Mouse (Mus musculus) myocyte (in vitro differentiated cells): ENCODE results near the gene Pitpnb.

Source experiments
- CEBPB ChIP-seq: IDR thresholded peaks from 2 replicates; pipeline ENCODE4 v1.6.1; 2011; ENCODE audit warnings: mild to moderate bottlenecking, moderate library complexity; ENCODE audit not compliant: poor library complexity, insufficient read depth, severe bottlenecking
- E2F4 ChIP-seq: IDR thresholded peaks from one replicate; pipeline ENCODE4 v1.6.1; 2011; ENCODE audit warnings: mild to moderate bottlenecking, control low read depth, moderate library complexity; ENCODE audit not compliant: insufficient read depth
- MAX ChIP-seq: IDR thresholded peaks from one replicate; pipeline ENCODE4 v1.6.1; 2011; ENCODE audit warnings: low read depth, mild to moderate bottlenecking, control low read depth
- MYOD1 ChIP-seq, 3 experiments: IDR thresholded peaks; one replicate each; pipeline ENCODE4 v1.6.1; 2011; ENCODE audit warnings: control low read depth in 2 of 3, low read depth in 2 of 3, mild to moderate bottlenecking in 2 of 3, moderate library complexity in 1 of 3; ENCODE audit not compliant: insufficient read length in 2 of 3, control insufficient read depth in 1 of 3
- MYOG ChIP-seq, 3 experiments: IDR thresholded peaks; one replicate each; pipeline ENCODE4 v1.6.1; 2011; ENCODE audit warnings: control low read depth in 2 of 3, low read depth in 2 of 3, mild to moderate bottlenecking in 2 of 3; ENCODE audit not compliant: insufficient read length in 2 of 3, control insufficient read depth in 1 of 3, insufficient read depth in 1 of 3
- POLR2A ChIP-seq: IDR thresholded peaks from one replicate; pipeline ENCODE4 v1.6.1; 2011; ENCODE audit warnings: low read depth, mild to moderate bottlenecking, control low read depth, moderate library complexity; ENCODE audit not compliant: insufficient read length
- POLR2AphosphoS2 ChIP-seq: IDR thresholded peaks from one replicate; pipeline ENCODE4 v1.6.1; 2011; ENCODE audit warnings: low read depth, control low read depth; ENCODE audit not compliant: insufficient read length
- REST ChIP-seq: IDR thresholded peaks from one replicate; pipeline ENCODE4 v1.6.1; 2011; ENCODE audit warnings: mild to moderate bottlenecking, control low read depth, moderate library complexity; ENCODE audit not compliant: insufficient read depth, insufficient read length
- TCF12 ChIP-seq: IDR thresholded peaks from one replicate; pipeline ENCODE4 v1.6.1; 2011; ENCODE audit warnings: mild to moderate bottlenecking, control low read depth; ENCODE audit not compliant: poor library complexity, insufficient read depth, severe bottlenecking
- TCF3 ChIP-seq: IDR thresholded peaks from one replicate; pipeline ENCODE4 v1.6.1; 2011; ENCODE audit warnings: low read depth, control low read depth; ENCODE audit not compliant: insufficient read length
- USF1 ChIP-seq: IDR thresholded peaks from one replicate; pipeline ENCODE4 v1.6.1; 2011; ENCODE audit warnings: low read depth, mild to moderate bottlenecking, control low read depth, moderate library complexity

GRCm38 (mm10) chr5:111409412-111410044, 79.0 kb downstream of the Pitpnb start:
- TF ChIP-seq CEBPB (no peak), POLR2A (no peak), TCF12 (no peak), USF1 (no peak), MYOD1 (IDR thresholded peaks at IDR 0.05; ENCODE audit: control insufficient read depth in 1 of 3, insufficient read length in 2 of 3, low read depth in 2 of 3) (no peak), MYOG (IDR thresholded peaks at IDR 0.05; ENCODE audit: control insufficient read depth in 1 of 3, insufficient read depth in 1 of 3, insufficient read length in 2 of 3, low read depth in 2 of 3) (no peak), MAX (no peak), E2F4 (no peak), TCF3 (no peak), POLR2AphosphoS2 (no peak), REST (no peak)
